Mouse (Mus musculus): Measurements from ENCODE around the gene Eef2. TPM values are rescaled to one million over a fixed set of nuclear protein-coding genes. Genes with fewer than 3 reads are reported as not detected.
A peak's percentile ranks its signal among the peaks of the same experiment; 100 is the strongest.
"Not testable (repeated sequence)": the region's sequence is repeated elsewhere in the genome, so short reads cannot be mapped to it uniquely, and the experiment has no call there.

Gene Eef2
- polyA plus RNA-seq, 1 experiment from 2014 or later: 652 TPM

GRCm38 (mm10) chr10:81177491-81177925 lies 1.1 kb downstream of the Eef2 start:
- no peaks in the 10 kb centered on the region for H3K9me3 ChIP-seq (ENCODE audit: control insufficient read depth, low read length)
- peak overlapping the region; percentile 66 for H3K9ac ChIP-seq (replicated peaks; ENCODE audit: low read depth, low read length)
- H3K27ac ChIP-seq (ENCODE audit: low read length): no peak overlapping the region
- peaks cover 43% of the 10 kb centered on the region for H3K4me1 ChIP-seq (replicated peaks; ENCODE audit: control insufficient read depth, insufficient read depth, low read length)
- peak overlapping the region; percentile 62 for H3K4me2 ChIP-seq (ENCODE audit: low read length)
- no peak for ATAC-seq
- 14% methylated on average over 16 of the region's 16 CpGs for WGBS
- H3K27me3 ChIP-seq (replicated peaks; ENCODE audit: control insufficient read depth, insufficient read depth, low read length): no peaks in the 10 kb centered on the region
- H3K36me3 ChIP-seq (ENCODE audit: control insufficient read depth, insufficient read depth): peaks cover 31% of the 10 kb centered on the region
- peak overlapping the region; percentile 54 for H3K4me3 ChIP-seq (replicated peaks; ENCODE audit: low read length)

GRCm38 (mm10) chr10:81177958-81178712 lies 1.7 kb downstream of the Eef2 start:
- H3K4me1 ChIP-seq (replicated peaks; ENCODE audit: control insufficient read depth, insufficient read depth, low read length): peaks cover 44% of the 10 kb centered on the region
- H3K4me3 ChIP-seq (replicated peaks; ENCODE audit: low read length): peak overlapping the region; percentile 54
- no peaks in the 10 kb centered on the region for H3K27me3 ChIP-seq (replicated peaks; ENCODE audit: control insufficient read depth, insufficient read depth, low read length)
- peaks cover 31% of the 10 kb centered on the region for H3K36me3 ChIP-seq (ENCODE audit: control insufficient read depth, insufficient read depth)
- no peak overlapping the region for H3K27ac ChIP-seq (ENCODE audit: low read length)
- WGBS: 67% methylated on average over 14 of the region's 14 CpGs
- H3K4me2 ChIP-seq (ENCODE audit: low read length): peak overlapping the region; percentile 62
- no peaks in the 10 kb centered on the region for H3K9me3 ChIP-seq (ENCODE audit: control insufficient read depth, low read length)
- ATAC-seq: no peak
- H3K9ac ChIP-seq (replicated peaks; ENCODE audit: low read depth, low read length): peak overlapping the region; percentile 66

- H3K4me1 ChIP-seq (replicated peaks; ENCODE audit: control insufficient read depth, insufficient read depth, low read length): peaks cover 42% of the 10 kb centered on the region
- H3K9me3 ChIP-seq (ENCODE audit: control insufficient read depth, low read length): no peaks in the 10 kb centered on the region
- H3K4me3 ChIP-seq (replicated peaks; ENCODE audit: low read length): no peak overlapping the region
- no peak for ATAC-seq
- 91% methylated on average over 11 of the region's 11 CpGs for WGBS
- no peak overlapping the region for H3K27ac ChIP-seq (ENCODE audit: low read length)
- H3K27me3 ChIP-seq (replicated peaks; ENCODE audit: control insufficient read depth, insufficient read depth, low read length): no peaks in the 10 kb centered on the region
- peaks cover 31% of the 10 kb centered on the region for H3K36me3 ChIP-seq (ENCODE audit: control insufficient read depth, insufficient read depth)
- H3K9ac ChIP-seq (replicated peaks; ENCODE audit: low read depth, low read length): no peak overlapping the region
- H3K4me2 ChIP-seq (ENCODE audit: low read length): no peak overlapping the region
These were observed 2.5 kb downstream of the Eef2 start for GRCm38 (mm10) chr10:81178927-81179326.

GRCm38 (mm10) chr10:81179451-81180342 lies 3.3 kb downstream of the Eef2 start:
- Histone ChIP-seq H3K36me3 (ENCODE audit: control insufficient read depth, insufficient read depth) (peaks cover 31% of the 10 kb centered on the region), H3K4me1 (replicated peaks; ENCODE audit: control insufficient read depth, insufficient read depth, low read length) (peaks cover 37% of the 10 kb centered on the region), H3K27ac (ENCODE audit: low read length) (no peak overlapping the region), H3K9ac (replicated peaks; ENCODE audit: low read depth, low read length) (no peak overlapping the region), H3K27me3 (replicated peaks; ENCODE audit: control insufficient read depth, insufficient read depth, low read length) (no peaks in the 10 kb centered on the region), H3K4me3 (replicated peaks; ENCODE audit: low read length) (no peak overlapping the region), H3K9me3 (ENCODE audit: control insufficient read depth, low read length) (no peaks in the 10 kb centered on the region), H3K4me2 (ENCODE audit: low read length) (no peak overlapping the region)
- ATAC-seq: no peak
- 92% methylated on average over 32 of the region's 32 CpGs for WGBS

GRCm38 (mm10) chr10:81180946-81181345 lies 4.5 kb downstream of the Eef2 start:
- no peak overlapping the region for H3K27ac ChIP-seq (ENCODE audit: low read length)
- H3K4me3 ChIP-seq (replicated peaks; ENCODE audit: low read length): no peak overlapping the region
- no peaks in the 10 kb centered on the region for H3K27me3 ChIP-seq (replicated peaks; ENCODE audit: control insufficient read depth, insufficient read depth, low read length)
- H3K36me3 ChIP-seq (ENCODE audit: control insufficient read depth, insufficient read depth): peaks cover 34% of the 10 kb centered on the region
- H3K9me3 ChIP-seq (ENCODE audit: control insufficient read depth, low read length): no peaks in the 10 kb centered on the region
- no peak overlapping the region for H3K9ac ChIP-seq (replicated peaks; ENCODE audit: low read depth, low read length)
- 90% methylated on average over 13 of the region's 13 CpGs for WGBS
- no peak for ATAC-seq
- peaks cover 25% of the 10 kb centered on the region for H3K4me1 ChIP-seq (replicated peaks; ENCODE audit: control insufficient read depth, insufficient read depth, low read length)
- no peak overlapping the region for H3K4me2 ChIP-seq (ENCODE audit: low read length)

GRCm38 (mm10) chr10:81181860-81182259 lies 5.4 kb downstream of the Eef2 start:
- not testable (repeated sequence) for H3K9me3 ChIP-seq (ENCODE audit: control insufficient read depth, low read length); H3K27ac ChIP-seq (ENCODE audit: low read length); H3K4me3 ChIP-seq (replicated peaks; ENCODE audit: low read length); H3K27me3 ChIP-seq (replicated peaks; ENCODE audit: control insufficient read depth, insufficient read depth, low read length); H3K9ac ChIP-seq (replicated peaks; ENCODE audit: low read depth, low read length); H3K4me2 ChIP-seq (ENCODE audit: low read length); ATAC-seq
- Histone ChIP-seq H3K36me3 (ENCODE audit: control insufficient read depth, insufficient read depth) (peaks cover 34% of the 10 kb centered on the region), H3K4me1 (replicated peaks; ENCODE audit: control insufficient read depth, insufficient read depth, low read length) (peaks cover 25% of the 10 kb centered on the region)
- 77% methylated on average over 12 of the region's 12 CpGs for WGBS

GRCm38 (mm10) chr10:81182336-81183333 lies 6.2 kb downstream of the Eef2 start, which contains the start of gene Dapk3:
Dapk3 (plus strand) TSS chr10:81183005.
- ATAC-seq: peak; percentile 91
- H3K27me3 ChIP-seq (replicated peaks; ENCODE audit: control insufficient read depth, insufficient read depth, low read length): no peaks in the 10 kb centered on the region
- peaks cover 34% of the 10 kb centered on the region for H3K36me3 ChIP-seq (ENCODE audit: control insufficient read depth, insufficient read depth)
- H3K4me1 ChIP-seq (replicated peaks; ENCODE audit: control insufficient read depth, insufficient read depth, low read length): peaks cover 21% of the 10 kb centered on the region
- peak within 1 kb of the TSS; percentile 51 for H3K9ac ChIP-seq (replicated peaks; ENCODE audit: low read depth, low read length)
- H3K4me3 ChIP-seq (replicated peaks; ENCODE audit: low read length): peak within 1 kb of the TSS; percentile 47
- H3K27ac ChIP-seq (ENCODE audit: low read length): peak within 1 kb of the TSS; percentile 74
- peak within 1 kb of the TSS; percentile 59 for H3K4me2 ChIP-seq (ENCODE audit: low read length)
- 3% methylated on average over 53 of the region's 53 CpGs for WGBS
- H3K9me3 ChIP-seq (ENCODE audit: control insufficient read depth, low read length): no peaks in the 10 kb centered on the region

- Histone ChIP-seq H3K4me3 (replicated peaks; ENCODE audit: low read length) (peak within 1 kb of the TSS; percentile 47), H3K27ac (ENCODE audit: low read length) (peak within 1 kb of the TSS; percentile 74), H3K9ac (replicated peaks; ENCODE audit: low read depth, low read length) (peak within 1 kb of the TSS; percentile 51), H3K27me3 (replicated peaks; ENCODE audit: control insufficient read depth, insufficient read depth, low read length) (no peaks in the 10 kb centered on the region), H3K4me2 (ENCODE audit: low read length) (peak within 1 kb of the TSS; percentile 59), H3K9me3 (ENCODE audit: control insufficient read depth, low read length) (no peaks in the 10 kb centered on the region), H3K4me1 (replicated peaks; ENCODE audit: control insufficient read depth, insufficient read depth, low read length) (peaks cover 13% of the 10 kb centered on the region), H3K36me3 (ENCODE audit: control insufficient read depth, insufficient read depth) (peaks cover 26% of the 10 kb centered on the region)
- WGBS: 91% methylated on average over 5 of the region's 5 CpGs
- no peak for ATAC-seq
These were observed 7.4 kb downstream of the Eef2 start, which contains the start of gene 4930442H23Rik for GRCm38 (mm10) chr10:81183805-81184204. 4930442H23Rik (minus strand) TSS chr10:81183849.
